Mouse (Mus musculus) adrenal gland, adult (tissue): ENCODE measurements around the gene Cops4.

ENCODE experiments used
- DNase-seq, 2 experiments: peaks; one replicate each; pipeline ENCODE4 v3.0.0; 2022 to 2023; ENCODE audit warnings: low spot score in 1 of 2; ENCODE audit not compliant: inconsistent age in 2 of 2

Gene Cops4

DNA sequence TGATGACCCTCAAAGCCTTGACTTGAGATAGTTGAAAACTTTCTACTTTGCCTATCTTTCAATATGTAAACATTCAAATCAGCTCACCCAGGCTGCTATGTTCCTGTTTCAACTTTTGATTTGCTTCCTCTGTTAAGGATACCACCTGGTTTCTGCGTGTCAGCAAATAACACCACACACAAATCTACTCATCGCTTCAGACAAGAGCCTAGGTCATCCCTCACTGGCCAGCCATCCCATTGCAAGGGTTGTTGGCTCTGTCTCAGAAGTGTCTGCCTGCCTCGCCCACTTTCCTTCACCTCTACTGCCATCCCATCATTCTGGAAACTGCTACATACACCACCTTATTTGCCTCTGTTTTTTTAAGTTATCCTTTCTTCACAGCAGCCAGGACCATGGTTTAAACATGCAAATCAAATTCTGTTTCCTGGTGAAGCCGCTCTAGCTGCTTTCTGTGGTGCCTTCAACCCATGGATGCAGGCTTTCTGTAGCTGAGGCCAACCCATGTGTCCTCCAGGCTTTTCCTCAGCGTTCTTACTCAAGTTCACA is 60.8 kb downstream of the Cops4 start:
- no peak for DNase-seq

- DNase-seq = no peak
Measured at GRCm38 (mm10) chr5:100581622-100582434, 63.7 kb downstream of the Cops4 start.

DNA sequence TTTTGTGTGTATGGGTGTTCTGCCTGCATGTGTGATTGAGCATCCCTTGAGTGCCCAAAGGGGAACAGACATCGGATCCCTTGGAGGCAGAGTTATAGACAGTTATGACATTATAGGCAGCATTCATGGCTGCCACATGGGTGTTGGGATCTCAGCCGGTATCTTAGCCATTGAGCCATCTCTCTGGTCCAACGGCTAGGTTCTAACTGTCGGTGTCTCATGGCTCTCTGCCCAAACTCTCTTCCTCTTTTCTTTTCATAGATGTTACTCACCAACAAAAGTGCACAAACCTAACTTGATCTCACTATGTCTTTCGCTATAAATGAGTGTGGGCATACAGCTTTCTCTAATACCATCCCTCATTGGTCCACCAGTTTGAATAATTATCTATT is 64.3 kb downstream of the Cops4 start:
- DNase-seq = no peak

- DNase-seq = no peak
Measured at GRCm38 (mm10) chr5:100583066-100583465, 65.0 kb downstream of the Cops4 start.

DNA sequence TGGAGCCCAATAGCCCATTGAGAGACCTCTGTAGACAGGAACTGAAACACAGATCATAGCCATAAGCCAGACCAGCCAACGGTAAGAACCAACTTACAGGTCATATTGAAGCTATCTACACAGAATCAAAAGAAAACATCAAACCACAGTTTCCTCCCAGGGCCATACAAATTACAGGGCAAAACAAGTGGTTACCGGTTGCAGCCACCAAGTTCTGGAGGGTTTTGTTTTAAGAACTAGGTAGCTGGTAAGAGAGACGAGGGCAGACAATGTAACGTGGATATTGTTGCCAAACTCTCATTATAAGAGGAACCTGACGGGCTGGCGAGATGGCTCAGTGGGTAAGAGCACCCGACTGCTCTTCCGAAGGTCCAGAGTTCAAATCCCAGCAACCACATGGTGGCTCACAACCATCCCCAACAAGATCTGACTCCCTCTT is 67.1 kb downstream of the Cops4 start:
- DNase-seq = no peak

- DNase-seq = no peak
Measured at GRCm38 (mm10) chr5:100585657-100586056, 67.5 kb downstream of the Cops4 start.

DNA sequence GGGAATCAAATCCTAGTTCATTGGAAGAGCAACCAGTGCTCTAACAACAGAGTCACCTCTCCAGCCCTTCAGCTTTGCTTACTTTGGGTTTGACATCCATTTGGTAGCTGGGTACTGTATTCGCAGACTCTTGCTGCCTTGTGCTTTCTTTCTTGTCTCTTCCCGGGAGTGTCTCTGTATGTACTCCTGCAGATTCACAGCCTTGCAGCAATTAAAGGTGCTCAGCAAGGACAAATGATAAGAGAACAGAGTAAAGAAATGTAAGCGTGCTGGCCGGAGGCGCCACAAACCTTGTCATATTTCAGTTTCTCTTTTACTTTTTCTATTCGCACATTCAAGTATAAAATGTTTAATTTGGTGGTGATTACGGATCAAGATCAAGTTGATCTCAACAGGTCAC is 69.0 kb downstream of the Cops4 start:
- DNase-seq = no peak

DNA sequence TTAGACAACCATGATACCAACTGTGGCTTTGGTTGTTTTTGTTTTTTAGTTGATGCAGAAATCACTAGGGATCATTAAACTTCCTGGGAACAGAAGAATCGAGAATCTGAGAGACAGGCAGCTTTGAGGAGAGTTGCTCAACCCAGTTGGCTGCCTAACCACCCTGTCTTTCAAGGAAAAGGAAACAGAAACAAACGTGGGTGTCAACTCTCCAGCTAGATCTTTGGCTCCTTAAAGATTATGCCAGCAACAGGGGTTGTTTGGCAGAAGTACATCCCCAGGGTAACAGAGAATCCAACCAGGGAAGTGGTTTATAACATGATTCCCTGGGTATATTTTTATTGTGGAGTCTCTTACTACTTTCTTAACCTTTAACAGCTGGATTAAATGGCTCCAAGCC is 69.5 kb downstream of the Cops4 start:
- no peak for DNase-seq

DNA sequence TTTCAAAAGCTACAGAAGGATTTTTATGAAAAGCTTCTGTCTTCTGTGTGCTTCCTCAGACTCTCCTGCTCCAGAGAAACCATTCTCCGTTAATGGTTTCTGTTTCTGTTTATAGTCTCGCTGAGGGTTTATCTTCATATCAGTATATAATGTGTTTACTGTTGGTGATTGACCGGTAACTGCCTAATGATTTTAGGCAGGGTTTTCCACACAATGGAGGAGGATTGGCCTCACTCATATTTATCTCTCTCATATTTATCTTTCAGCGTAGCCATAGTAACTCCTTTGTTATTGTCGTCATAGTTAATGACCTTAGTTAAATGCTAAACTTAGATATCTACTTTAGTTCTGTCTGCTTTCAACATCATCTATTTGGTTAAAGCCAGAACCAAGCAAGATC is 72.4 kb downstream of the Cops4 start:
- DNase-seq = no peak

GRCm38 (mm10) chr5:100594803-100595467 is 76.8 kb downstream of the Cops4 start:
- no peak for DNase-seq

- DNase-seq = no peak
Measured at GRCm38 (mm10) chr5:100595999-100596398, 77.9 kb downstream of the Cops4 start.
